Mouse (Mus musculus) limb, embryonic 15.5 days (tissue): ENCODE measurements around the gene Aqp7. TPM values are rescaled to one million over a fixed set of nuclear protein-coding genes. Genes with fewer than 3 reads are reported as not detected.

Experiments
- ATAC-seq: fragments of 200-750 bp; cut with Nextera tagmentation; 2 replicates; pipeline ENCODE4 v1.8.0; 2017; ENCODE audit warnings: low read depth, moderate TSS enrichment; ENCODE audit not compliant: insufficient number of reproducible peaks, low FRiP score, low TSS enrichment
- H3K27ac ChIP-seq: fragments of 300-500 bp; sonication (generic); 2 replicates; pipeline ENCODE4 v1.5.1; 2015; ENCODE audit warnings: moderate library complexity, mild to moderate bottlenecking, inconsistent platforms
- H3K27me3 ChIP-seq: fragments of 300-500 bp; sonication (generic); 2 replicates; pipeline ENCODE4 v1.6.1; 2015; ENCODE audit warnings: inconsistent platforms
- H3K36me3 ChIP-seq: fragments of 300-500 bp; sonication (generic); 2 replicates; pipeline ENCODE4 v1.6.1; 2015; ENCODE audit warnings: inconsistent platforms
- H3K4me1 ChIP-seq: fragments of 300-500 bp; sonication (generic); 2 replicates; pipeline ENCODE4 v1.6.1; 2015; ENCODE audit warnings: inconsistent platforms
- H3K4me2 ChIP-seq: fragments of 300-500 bp; sonication (generic); 2 replicates; pipeline ENCODE4 v1.6.1; 2015; ENCODE audit warnings: mild to moderate bottlenecking, inconsistent platforms
- H3K4me3 ChIP-seq: fragments of 300-500 bp; sonication (generic); 2 replicates; pipeline ENCODE4 v1.5.1; 2015; ENCODE audit warnings: mild to moderate bottlenecking, inconsistent platforms
- H3K9ac ChIP-seq: fragments of 300-500 bp; sonication (generic); 2 replicates; pipeline ENCODE4 v1.6.1; 2015; ENCODE audit warnings: inconsistent platforms
- H3K9me3 ChIP-seq: fragments of 300-500 bp; sonication (generic); 2 replicates; pipeline ENCODE4 v1.6.1; 2016; ENCODE audit warnings: inconsistent platforms
- WGBS: fragments of 180-500 bp; shearing (Covaris S2); methylation state at CpG from one replicate; pipeline ENCODE4 v1.1.7; 2015; 5-methylcytosine and 5-hydroxymethylcytosine counted together
- polyA plus RNA-seq: library from polyadenylated mRNA; unstranded; fragments of >200 nt; fragmentation: Nextera tagmentation; extraction: Ambion mirVana; gene quantifications from 2 replicates; pipeline ENCODE4 v1.2.1, GENCODE M21; 2015

Aqp7 gene
- 0.24 and 0.55 TPM in 2 replicates for polyA plus RNA-seq

- H3K4me2 ChIP-seq = no peak within 1 kb of the TSS
- no peaks in the 10 kb centered on the region for H3K27me3 ChIP-seq
- H3K27ac ChIP-seq = no peak within 1 kb of the TSS
- H3K9ac ChIP-seq = no peak within 1 kb of the TSS; the same call in 1 of the 2 replicates
- WGBS = 30% methylated on average over 9 of the region's 9 CpGs
- no peaks in the 10 kb centered on the region for H3K9me3 ChIP-seq
- ATAC-seq = no peak
- H3K4me3 ChIP-seq = no peak within 1 kb of the TSS
- no peaks in the 10 kb centered on the region for H3K36me3 ChIP-seq
- H3K4me1 ChIP-seq = peaks cover 4% of the 10 kb centered on the region
Measured at GRCm38 (mm10) chr4:41047524-41048271, at the start of gene Aqp7. Gene Aqp7 (minus strand): TSS chr4:41048139.

GRCm38 (mm10) chr4:41097381-41097780 lies 49.4 kb upstream of the Aqp7 start:
- no peak for ATAC-seq
- 48% methylated on average over 13 of the region's 13 CpGs for WGBS
- H3K9ac ChIP-seq = no peak overlapping the region
- H3K27ac ChIP-seq = no peak overlapping the region
- peaks cover 25% of the 10 kb centered on the region for H3K27me3 ChIP-seq
- peak overlapping the region; percentile 91 for H3K4me2 ChIP-seq
- H3K36me3 ChIP-seq = no peaks in the 10 kb centered on the region
- no peaks in the 10 kb centered on the region for H3K9me3 ChIP-seq
- peaks cover 31% of the 10 kb centered on the region for H3K4me1 ChIP-seq
- H3K4me3 ChIP-seq = peak overlapping the region; percentile 43

- peak overlapping the region; percentile 91 for H3K4me2 ChIP-seq
- H3K9ac ChIP-seq = no peak overlapping the region
- H3K27me3 ChIP-seq = peaks cover 25% of the 10 kb centered on the region
- peaks cover 31% of the 10 kb centered on the region for H3K4me1 ChIP-seq
- H3K9me3 ChIP-seq = no peaks in the 10 kb centered on the region
- 65% methylated on average over 5 of the region's 5 CpGs for WGBS
- no peak for ATAC-seq
- H3K36me3 ChIP-seq = no peaks in the 10 kb centered on the region
- H3K27ac ChIP-seq = peak overlapping the region; percentile 63; the same call in 1 of the 2 replicates
- peak overlapping the region; percentile 43 for H3K4me3 ChIP-seq
Measured at GRCm38 (mm10) chr4:41096794-41097193, 48.9 kb upstream of the Aqp7 start.

GRCm38 (mm10) chr4:41096169-41096568 lies 48.2 kb upstream of the Aqp7 start:
- peak overlapping the region; percentile 63 for H3K27ac ChIP-seq
- peaks cover 38% of the 10 kb centered on the region for H3K4me1 ChIP-seq
- H3K4me2 ChIP-seq = peak overlapping the region; percentile 26
- H3K4me3 ChIP-seq = peak overlapping the region; percentile 43
- no peaks in the 10 kb centered on the region for H3K36me3 ChIP-seq
- no peak overlapping the region for H3K9ac ChIP-seq
- 43% methylated on average over 8 of the region's 8 CpGs for WGBS
- ATAC-seq = no peak
- no peaks in the 10 kb centered on the region for H3K9me3 ChIP-seq
- peaks cover 25% of the 10 kb centered on the region for H3K27me3 ChIP-seq

- Histone ChIP-seq H3K4me1 (peaks cover 44% of the 10 kb centered on the region), H3K27ac (peak overlapping the region; percentile 43; the same call in 1 of the 2 replicates)
- ATAC-seq = no peak
Measured at GRCm38 (mm10) chr4:41094361-41094760, 46.4 kb upstream of the Aqp7 start.

GRCm38 (mm10) chr4:41092958-41093357 lies 45.0 kb upstream of the Aqp7 start:
- no peak overlapping the region for H3K9ac ChIP-seq
- H3K4me3 ChIP-seq = no peak overlapping the region
- H3K27ac ChIP-seq = no peak overlapping the region
- WGBS = 46% methylated on average over 1 of the region's 1 CpGs
- no peak for ATAC-seq
- H3K4me1 ChIP-seq = peaks cover 35% of the 10 kb centered on the region
- H3K27me3 ChIP-seq = peaks cover 17% of the 10 kb centered on the region
- no peaks in the 10 kb centered on the region for H3K36me3 ChIP-seq
- H3K9me3 ChIP-seq = no peaks in the 10 kb centered on the region
- H3K4me2 ChIP-seq = no peak overlapping the region

More at GRCm38 (mm10) chr4:41094361-41094760, 46.4 kb upstream of the Aqp7 start:
- Histone ChIP-seq H3K9me3 (no peaks in the 10 kb centered on the region), H3K36me3 (no peaks in the 10 kb centered on the region), H3K4me2 (no peak overlapping the region), H3K4me3 (no peak overlapping the region), H3K27me3 (peaks cover 25% of the 10 kb centered on the region), H3K9ac (no peak overlapping the region)
- 58% methylated on average over 9 of the region's 9 CpGs for WGBS

- Histone ChIP-seq H3K9ac (no peak overlapping the region), H3K4me1 (peaks cover 28% of the 10 kb centered on the region), H3K27ac (no peak overlapping the region), H3K4me3 (no peak overlapping the region), H3K27me3 (peaks cover 5% of the 10 kb centered on the region; the same call in 1 of the 2 replicates), H3K4me2 (no peak overlapping the region), H3K9me3 (no peaks in the 10 kb centered on the region), H3K36me3 (no peaks in the 10 kb centered on the region)
- WGBS = 24% methylated on average over 3 of the region's 3 CpGs
- no peak for ATAC-seq
Measured at GRCm38 (mm10) chr4:41091391-41091790, 43.5 kb upstream of the Aqp7 start.

GRCm38 (mm10) chr4:41089705-41090104 lies 41.8 kb upstream of the Aqp7 start:
- 61% methylated on average over 2 of the region's 2 CpGs for WGBS
- Histone ChIP-seq H3K27me3 (no peaks in the 10 kb centered on the region), H3K4me2 (no peak overlapping the region)

GRCm38 (mm10) chr4:41089189-41089588 lies 41.2 kb upstream of the Aqp7 start:
- Histone ChIP-seq H3K4me3 (no peak overlapping the region), H3K27me3 (no peaks in the 10 kb centered on the region), H3K4me1 (peaks cover 21% of the 10 kb centered on the region; the same call in 1 of the 2 replicates), H3K4me2 (no peak overlapping the region), H3K36me3 (no peaks in the 10 kb centered on the region), H3K27ac (no peak overlapping the region), H3K9me3 (no peaks in the 10 kb centered on the region), H3K9ac (no peak overlapping the region)
- 68% methylated on average over 4 of the region's 4 CpGs for WGBS
- no peak for ATAC-seq

More at GRCm38 (mm10) chr4:41089705-41090104, 41.8 kb upstream of the Aqp7 start:
- no peak overlapping the region for H3K9ac ChIP-seq
- H3K9me3 ChIP-seq = no peaks in the 10 kb centered on the region
- H3K4me3 ChIP-seq = no peak overlapping the region
- H3K36me3 ChIP-seq = no peaks in the 10 kb centered on the region
- no peak for ATAC-seq
- peak overlapping the region; percentile 63; the same call in 1 of the 2 replicates for H3K27ac ChIP-seq
- H3K4me1 ChIP-seq = peaks cover 23% of the 10 kb centered on the region; the same call in 1 of the 2 replicates

GRCm38 (mm10) chr4:41087459-41088298 lies 39.7 kb upstream of the Aqp7 start:
- WGBS = 84% methylated on average over 16 of the region's 16 CpGs
- peaks cover 13% of the 10 kb centered on the region; the same call in 1 of the 2 replicates for H3K4me1 ChIP-seq

GRCm38 (mm10) chr4:41086947-41087346 lies 39.0 kb upstream of the Aqp7 start:
- WGBS = 71% methylated on average over 9 of the region's 9 CpGs
- Histone ChIP-seq H3K4me1 (peaks cover 13% of the 10 kb centered on the region; the same call in 1 of the 2 replicates), H3K4me3 (no peak overlapping the region), H3K9me3 (no peaks in the 10 kb centered on the region), H3K4me2 (no peak overlapping the region), H3K36me3 (no peaks in the 10 kb centered on the region), H3K27me3 (no peaks in the 10 kb centered on the region), H3K27ac (no peak overlapping the region), H3K9ac (no peak overlapping the region)
- ATAC-seq = no peak

More at GRCm38 (mm10) chr4:41087459-41088298, 39.7 kb upstream of the Aqp7 start:
- no peaks in the 10 kb centered on the region for H3K27me3 ChIP-seq
- ATAC-seq = no peak
- no peaks in the 10 kb centered on the region for H3K36me3 ChIP-seq
- no peak overlapping the region for H3K4me2 ChIP-seq
- no peaks in the 10 kb centered on the region for H3K9me3 ChIP-seq
- H3K27ac ChIP-seq = no peak overlapping the region
- no peak overlapping the region for H3K4me3 ChIP-seq
- H3K9ac ChIP-seq = no peak overlapping the region
